Mouse (Mus musculus) urinary bladder, postnatal 4 days (tissue): ENCODE results near the gene Slc39a7.
A peak's percentile ranks its signal among the peaks of the same experiment; 100 is the strongest.
"Not testable (repeated sequence)": the region's sequence is repeated elsewhere in the genome, so short reads cannot be mapped to it uniquely, and the experiment has no call there.

ENCODE experiments used
- DNase-seq, 2 experiments: peaks; one replicate each; pipeline ENCODE4 v3.0.0; 2021 to 2022; ENCODE audit warnings: low spot score in 2 of 2

Slc39a7 gene

GRCm38 (mm10) chr17:34030861-34031326, 588 bp downstream of the Slc39a7 start:
- no peak for DNase-seq

GRCm38 (mm10) chr17:34029890-34030595, 1.4 kb downstream of the Slc39a7 start:
- DNase-seq = peak in 1 of 2 experiments; percentile 52

- DNase-seq = peak in 1 of 2 experiments; percentile 50
Observed at GRCm38 (mm10) chr17:34029150-34029889, 2.2 kb downstream of the Slc39a7 start.

GRCm38 (mm10) chr17:34028501-34029149, 2.9 kb downstream of the Slc39a7 start:
- DNase-seq = no peak

- DNase-seq = peak; percentile 89 to 90
Observed at GRCm38 (mm10) chr17:34027656-34028223, 3.7 kb downstream of the Slc39a7 start, which contains the start of gene H2-Ke6. H2-Ke6 (minus strand) TSS chr17:34028060.

GRCm38 (mm10) chr17:34026917-34027655, 4.4 kb downstream of the Slc39a7 start:
- no peak for DNase-seq

- no peak for DNase-seq
Observed at GRCm38 (mm10) chr17:34026221-34026620, 5.3 kb downstream of the Slc39a7 start.

GRCm38 (mm10) chr17:34025756-34026151, 5.7 kb downstream of the Slc39a7 start:
- DNase-seq = no peak

- DNase-seq = no peak
Observed at GRCm38 (mm10) chr17:34024861-34025755, 6.4 kb downstream of the Slc39a7 start.

- peak; percentile 84 to 89 for DNase-seq
Observed at GRCm38 (mm10) chr17:34024317-34024821, 7.1 kb downstream of the Slc39a7 start, which contains the start of gene Ring1. Ring1 (minus strand) TSS chr17:34024680.

- DNase-seq = no peak
Observed at GRCm38 (mm10) chr17:34023678-34024077, 7.8 kb downstream of the Slc39a7 start.

GRCm38 (mm10) chr17:34022987-34023386, 8.5 kb downstream of the Slc39a7 start:
- DNase-seq = no peak

GRCm38 (mm10) chr17:34022414-34022783, 9.1 kb downstream of the Slc39a7 start:
- DNase-seq = no peak

- no peak for DNase-seq
Observed at GRCm38 (mm10) chr17:34021539-34022413, 9.7 kb downstream of the Slc39a7 start.

- DNase-seq = no peak
Observed at GRCm38 (mm10) chr17:34013436-34013835, 18.0 kb downstream of the Slc39a7 start.

GRCm38 (mm10) chr17:34010156-34010555, 21.3 kb downstream of the Slc39a7 start:
- DNase-seq = no peak

- DNase-seq = no peak
Observed at GRCm38 (mm10) chr17:34006570-34006969, 24.9 kb downstream of the Slc39a7 start.

- no peak for DNase-seq
Observed at GRCm38 (mm10) chr17:34003426-34003825, 28.1 kb downstream of the Slc39a7 start.

GRCm38 (mm10) chr17:34000796-34001195, 30.7 kb downstream of the Slc39a7 start:
- DNase-seq = not testable (repeated sequence)
